Mouse (Mus musculus) neural tube, embryonic 15.5 days (tissue): ENCODE measurements around the gene Psmd9. TPM values are rescaled to one million over a fixed set of nuclear protein-coding genes. Genes with fewer than 3 reads are reported as not detected.
A peak's percentile ranks its signal among the peaks of the same experiment; 100 is the strongest.

Source experiments
- ATAC-seq: fragments of 200-750 bp; cut with Nextera tagmentation; 2 replicates; pipeline ENCODE4 v1.8.0; 2017; ENCODE audit warnings: mild to moderate bottlenecking, moderate TSS enrichment, moderate library complexity; ENCODE audit not compliant: low FRiP score
- H3K27ac ChIP-seq: fragments of 300-500 bp; sonication (generic); replicated peaks from 2 replicates; pipeline ENCODE4 v1.5.1; 2015; ENCODE audit warnings: mild to moderate bottlenecking, inconsistent platforms
- H3K27me3 ChIP-seq: fragments of 300-500 bp; sonication (generic); replicated peaks from 2 replicates; pipeline ENCODE4 v1.6.1; 2015; ENCODE audit warnings: inconsistent platforms
- H3K36me3 ChIP-seq: fragments of 300-500 bp; sonication (generic); 2 replicates; pipeline ENCODE4 v1.6.1; 2015; ENCODE audit warnings: inconsistent platforms
- H3K4me1 ChIP-seq: fragments of 300-500 bp; sonication (generic); 2 replicates; pipeline ENCODE4 v1.6.1; 2015; ENCODE audit warnings: inconsistent platforms
- H3K4me2 ChIP-seq: fragments of 300-500 bp; sonication (generic); 2 replicates; pipeline ENCODE4 v1.6.1; 2015; ENCODE audit warnings: inconsistent platforms, mild to moderate bottlenecking, moderate library complexity
- H3K4me3 ChIP-seq: fragments of 300-500 bp; sonication (generic); replicated peaks from 2 replicates; pipeline ENCODE4 v1.5.1; 2015; ENCODE audit warnings: mild to moderate bottlenecking, inconsistent platforms
- H3K9ac ChIP-seq: fragments of 300-500 bp; sonication (generic); replicated peaks from 2 replicates; pipeline ENCODE4 v1.6.1; 2015; ENCODE audit warnings: mild to moderate bottlenecking, inconsistent platforms
- H3K9me3 ChIP-seq: fragments of 300-500 bp; sonication (generic); replicated peaks from 2 replicates; pipeline ENCODE4 v1.6.1; 2016; ENCODE audit warnings: inconsistent platforms
- WGBS: fragments of 180-500 bp; shearing (Covaris S2); methylation state at CpG from one replicate; pipeline ENCODE4 v1.1.7; 2015; ENCODE audit warnings: mixed read lengths; 5-methylcytosine and 5-hydroxymethylcytosine counted together
- polyA plus RNA-seq: library from polyadenylated mRNA; unstranded; fragments of >200 nt; fragmentation: Nextera tagmentation; extraction: Ambion mirVana; gene quantifications from 2 replicates; pipeline ENCODE4 v1.2.1, GENCODE M21; 2015

Psmd9 gene
- polyA plus RNA-seq, 1 experiment from 2014 or later: 81.1 TPM

DNA sequence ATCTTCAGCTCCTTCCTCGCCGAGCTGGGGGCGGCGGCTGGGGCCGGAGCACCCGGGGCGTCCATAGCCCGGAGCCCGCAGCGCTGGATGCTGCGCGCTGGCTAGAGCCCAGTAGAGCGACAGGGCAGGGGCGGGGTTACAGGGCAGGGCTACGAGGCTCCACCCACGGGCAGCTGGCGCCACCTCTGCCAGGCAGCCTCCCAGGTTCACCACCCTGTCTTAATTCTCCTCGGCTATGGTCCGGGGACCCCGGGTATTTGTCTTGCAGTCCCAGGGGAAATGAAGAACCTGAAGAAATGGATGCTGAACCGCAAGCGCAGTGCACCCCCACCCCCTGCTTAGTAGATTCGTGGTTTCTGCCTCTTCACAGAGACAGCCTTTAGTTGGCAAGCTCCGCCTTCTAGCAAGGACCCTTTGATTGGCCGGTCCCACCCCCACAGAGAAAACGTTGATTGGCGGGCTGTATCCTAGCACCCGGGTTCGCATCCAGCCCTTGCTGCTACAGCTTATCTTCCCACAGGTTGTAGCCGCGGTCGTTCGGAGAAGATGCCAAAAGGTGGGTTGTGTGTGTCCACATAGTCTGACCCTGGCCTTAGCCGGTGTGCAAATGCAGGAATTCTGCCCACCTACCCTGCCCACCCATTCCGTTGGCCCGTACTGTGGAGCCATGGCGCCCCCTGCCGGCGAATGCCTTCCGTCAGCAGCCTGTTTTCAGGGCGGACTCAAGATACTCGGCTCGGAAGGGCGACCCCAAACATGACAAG, 36.7 kb upstream of the Psmd9 start, which contains the start of gene Rhof:
Gene Rhof, minus strand, starts transcription at position 385 of the 764 bp plus-strand sequence.
- Histone ChIP-seq H3K9me3 (no peaks in the 10 kb centered on the region), H3K27me3 (no peaks in the 10 kb centered on the region), H3K4me3 (peak within 1 kb of the TSS; percentile 45), H3K36me3 (0 out of 2 replicates have a peak, but pooled peaks cover 5% of the 10 kb centered on the region), H3K4me2 (peak within 1 kb of the TSS; percentile 91), H3K4me1 (peaks cover 67% of the 10 kb centered on the region), H3K9ac (peak within 1 kb of the TSS; percentile 54), H3K27ac (peak within 1 kb of the TSS; percentile 97)
- peak; percentile 43 for ATAC-seq
- 3% methylated on average over 44 of the region's 44 CpGs for WGBS

GRCm38 (mm10) chr5:123133083-123133783, 36.0 kb upstream of the Psmd9 start:
- 18% methylated on average over 18 of the region's 18 CpGs for WGBS
- Histone ChIP-seq H3K27me3 (no peaks in the 10 kb centered on the region), H3K27ac (peak overlapping the region; percentile 97), H3K4me1 (peaks cover 71% of the 10 kb centered on the region), H3K9ac (no peak overlapping the region), H3K9me3 (no peaks in the 10 kb centered on the region), H3K4me2 (peak overlapping the region; percentile 91), H3K4me3 (peak overlapping the region; percentile 45; the same call in 1 of the 2 replicates), H3K36me3 (0 out of 2 replicates have a peak, but pooled peaks cover 5% of the 10 kb centered on the region)
- no peak for ATAC-seq

DNA sequence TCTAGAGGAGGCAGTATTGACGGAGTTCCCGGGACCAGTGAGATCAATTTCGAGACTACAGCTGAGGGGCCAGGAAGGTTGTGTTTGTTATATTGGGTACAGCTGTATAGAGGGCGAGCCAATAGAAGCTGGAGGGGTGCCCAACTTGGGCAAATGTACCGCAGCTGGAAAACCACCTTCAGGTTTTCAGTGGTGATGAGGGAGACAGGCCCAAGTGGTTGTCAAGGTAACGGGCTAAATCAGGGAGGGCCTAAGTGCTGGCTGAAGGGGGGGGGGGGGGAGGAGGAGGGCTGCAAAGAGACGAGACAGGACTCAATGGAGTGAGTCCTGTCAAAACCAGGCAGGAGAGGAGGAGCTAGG, 35.4 kb upstream of the Psmd9 start:
- H3K27me3 ChIP-seq: no peaks in the 10 kb centered on the region
- WGBS: 12% methylated on average over 7 of the region's 7 CpGs
- H3K9me3 ChIP-seq: no peaks in the 10 kb centered on the region
- H3K4me1 ChIP-seq: peaks cover 68% of the 10 kb centered on the region
- H3K4me3 ChIP-seq: peak overlapping the region; percentile 45; the same call in 1 of the 2 replicates
- peak overlapping the region; percentile 91 for H3K4me2 ChIP-seq
- peak overlapping the region; percentile 97 for H3K27ac ChIP-seq
- no peak overlapping the region for H3K9ac ChIP-seq
- 0 out of 2 replicates have a peak, but pooled peaks cover 5% of the 10 kb centered on the region for H3K36me3 ChIP-seq
- ATAC-seq: no peak

DNA sequence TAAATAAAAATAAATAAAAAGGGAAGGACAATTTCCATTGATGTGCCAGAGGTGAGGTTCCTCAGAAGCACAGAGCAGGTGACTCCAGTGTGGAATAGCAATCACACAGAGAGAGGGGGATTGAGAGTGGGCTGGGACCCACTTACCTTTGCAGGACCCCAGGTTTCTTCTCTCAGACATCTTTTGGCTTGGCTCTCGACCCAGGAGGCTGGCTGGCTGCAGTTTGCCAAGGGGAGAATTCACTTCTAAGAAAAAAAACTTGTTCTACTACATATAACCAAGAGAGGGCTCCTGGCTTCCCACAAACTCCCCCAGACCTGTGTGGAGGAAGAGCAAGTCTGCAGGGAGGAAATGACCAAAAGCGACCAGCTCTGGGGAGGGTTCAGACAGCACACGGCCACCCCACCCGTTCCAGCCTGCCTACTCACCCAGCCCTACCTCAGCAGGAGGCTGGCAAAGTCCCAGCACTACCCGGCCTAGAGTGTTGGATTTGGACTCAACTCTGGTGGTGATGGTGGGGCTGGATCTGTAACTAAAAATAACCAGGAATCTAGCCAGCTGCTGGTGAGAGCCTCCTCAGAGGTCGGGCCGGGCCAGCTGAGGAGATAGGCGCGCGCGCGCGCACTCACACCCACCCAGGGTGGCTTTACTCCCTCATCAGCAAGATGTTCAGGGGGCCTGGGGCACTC, 34.9 kb upstream of the Psmd9 start:
- Histone ChIP-seq H3K9me3 (no peaks in the 10 kb centered on the region), H3K27ac (peak overlapping the region; percentile 97), H3K27me3 (no peaks in the 10 kb centered on the region), H3K4me3 (peak overlapping the region; percentile 69), H3K36me3 (0 out of 2 replicates have a peak, but pooled peaks cover 5% of the 10 kb centered on the region), H3K4me1 (peaks cover 68% of the 10 kb centered on the region), H3K4me2 (peak overlapping the region; percentile 91), H3K9ac (peak overlapping the region; percentile 99)
- no peak for ATAC-seq
- WGBS: 11% methylated on average over 13 of the region's 13 CpGs

DNA sequence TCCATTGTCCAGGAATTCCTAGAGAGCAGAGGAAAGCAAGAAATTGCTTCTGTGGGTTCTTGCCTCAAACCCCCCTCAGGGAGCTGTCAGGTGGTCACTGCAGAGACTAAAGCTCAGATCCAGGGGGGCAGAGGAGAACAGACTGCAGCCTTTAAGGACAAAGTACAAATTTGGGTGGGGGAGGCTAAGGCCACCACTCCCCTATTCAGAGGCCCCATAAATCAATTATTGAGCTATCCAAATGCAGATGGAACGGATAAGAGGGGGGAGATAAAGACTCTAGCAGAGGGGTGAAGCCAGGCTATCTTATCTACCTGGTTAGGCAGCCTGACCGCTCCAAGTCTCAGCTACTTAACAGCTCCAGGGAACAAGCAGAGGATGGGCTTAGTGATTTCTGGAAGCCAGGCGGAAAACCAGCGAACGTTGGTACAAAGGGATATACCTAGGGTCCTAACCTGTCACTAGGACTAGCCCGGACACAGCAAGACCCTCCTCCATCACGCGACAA, 34.3 kb upstream of the Psmd9 start:
- Histone ChIP-seq H3K9ac (peak overlapping the region; percentile 99), H3K4me1 (peaks cover 68% of the 10 kb centered on the region), H3K9me3 (no peaks in the 10 kb centered on the region), H3K27me3 (no peaks in the 10 kb centered on the region), H3K36me3 (0 out of 2 replicates have a peak, but pooled peaks cover 2% of the 10 kb centered on the region), H3K4me3 (peak overlapping the region; percentile 69), H3K27ac (peak overlapping the region; percentile 97), H3K4me2 (peak overlapping the region; percentile 91)
- 6% methylated on average over 8 of the region's 8 CpGs for WGBS
- no peak for ATAC-seq

DNA sequence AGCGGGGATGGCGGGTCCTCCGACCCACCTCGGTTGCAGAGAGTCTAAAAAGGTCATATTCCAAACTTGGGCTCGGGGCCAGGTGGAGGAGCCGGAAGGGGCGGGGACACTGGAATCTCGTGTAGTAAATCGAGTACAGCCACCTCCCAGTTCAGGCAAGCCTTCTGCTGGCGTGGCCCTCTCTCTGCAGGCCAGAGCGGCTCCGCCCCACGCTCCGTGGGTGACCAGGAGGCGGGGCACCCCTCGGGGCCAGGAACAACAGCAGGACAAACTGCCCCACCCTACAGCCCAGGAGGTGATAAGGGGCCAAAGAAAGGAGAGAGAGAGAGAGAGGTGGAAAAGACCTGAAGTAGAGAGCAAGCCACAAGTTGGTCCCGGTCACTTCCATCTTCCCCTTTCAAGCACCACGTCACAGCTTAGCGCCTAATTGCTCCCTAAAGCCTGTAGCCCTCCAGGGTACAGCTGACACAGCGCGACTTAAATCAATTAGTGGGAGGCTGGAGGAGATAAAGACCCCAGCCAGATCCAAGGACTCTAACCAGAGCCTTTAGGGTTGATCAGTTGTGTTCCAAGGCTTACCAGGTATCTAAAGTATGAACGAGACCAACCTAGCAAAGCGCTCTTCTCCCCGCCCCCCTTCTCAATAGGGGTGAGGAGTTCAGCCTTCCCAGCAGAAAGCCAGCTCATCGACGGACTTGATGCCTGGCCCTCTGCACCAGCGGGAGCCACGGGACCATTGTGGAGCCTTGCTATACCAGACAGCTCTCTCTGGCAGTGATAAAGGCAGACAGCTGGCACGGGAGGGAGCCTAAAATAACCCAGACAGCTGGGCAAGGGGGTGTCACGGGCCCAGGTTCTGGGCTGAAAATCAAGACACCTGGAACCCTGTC, 33.5 kb upstream of the Psmd9 start:
- 0 out of 2 replicates have a peak, but pooled peaks cover 2% of the 10 kb centered on the region for H3K36me3 ChIP-seq
- H3K4me1 ChIP-seq: peaks cover 68% of the 10 kb centered on the region
- WGBS: 2% methylated on average over 30 of the region's 30 CpGs
- H3K9me3 ChIP-seq: no peaks in the 10 kb centered on the region
- peak overlapping the region; percentile 91 for H3K4me2 ChIP-seq
- H3K27ac ChIP-seq: peak overlapping the region; percentile 97
- H3K9ac ChIP-seq: peak overlapping the region; percentile 99
- H3K27me3 ChIP-seq: no peaks in the 10 kb centered on the region
- no peak for ATAC-seq
- H3K4me3 ChIP-seq: peak overlapping the region; percentile 69

DNA sequence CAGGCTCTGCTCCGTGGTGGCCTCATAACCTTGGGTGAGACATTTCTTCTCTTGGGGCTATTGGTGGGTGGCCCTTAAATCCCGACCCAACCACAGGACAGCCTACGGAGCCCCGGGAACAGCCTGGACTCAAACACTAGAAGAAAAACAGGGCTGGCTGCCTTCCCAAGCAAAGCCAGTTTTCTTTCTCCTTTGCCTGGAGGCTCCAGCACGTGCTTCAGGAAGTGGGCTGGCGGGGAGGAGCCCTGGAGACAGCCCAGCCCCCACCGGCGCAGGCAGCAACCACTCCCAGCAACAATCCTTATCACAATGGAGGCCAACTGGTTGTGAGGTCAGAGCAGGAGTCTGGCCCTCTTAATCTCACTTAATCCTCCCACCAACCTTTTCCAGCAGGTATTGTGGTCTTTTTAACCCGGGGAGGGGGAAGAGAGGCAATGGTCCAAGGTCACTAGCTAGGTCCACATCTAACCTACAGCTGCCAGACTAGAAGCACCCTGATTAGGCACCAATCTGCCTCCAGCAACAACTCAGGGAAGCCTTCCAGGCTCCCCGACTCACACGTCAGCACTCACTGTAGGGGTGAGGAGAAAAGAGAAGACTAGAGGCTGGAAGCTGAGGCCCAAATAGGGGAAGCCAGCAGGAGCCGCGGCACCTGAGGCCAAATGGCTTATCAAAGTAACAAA, 32.7 kb upstream of the Psmd9 start:
- no peak for ATAC-seq
- H3K9me3 ChIP-seq: no peaks in the 10 kb centered on the region
- H3K4me3 ChIP-seq: peak overlapping the region; percentile 69
- H3K9ac ChIP-seq: peak overlapping the region; percentile 99
- peak overlapping the region; percentile 91 for H3K4me2 ChIP-seq
- H3K27me3 ChIP-seq: no peaks in the 10 kb centered on the region
- 0 out of 2 replicates have a peak, but pooled peaks cover 2% of the 10 kb centered on the region for H3K36me3 ChIP-seq
- WGBS: 0% methylated on average over 13 of the region's 13 CpGs
- H3K4me1 ChIP-seq: peaks cover 63% of the 10 kb centered on the region
- peak overlapping the region; percentile 97 for H3K27ac ChIP-seq

- no peak for ATAC-seq
- Histone ChIP-seq H3K4me3 (peak overlapping the region; percentile 69), H3K9me3 (no peaks in the 10 kb centered on the region), H3K27ac (peak overlapping the region; percentile 97), H3K36me3 (0 out of 2 replicates have a peak, but pooled peaks cover 2% of the 10 kb centered on the region), H3K4me1 (peaks cover 56% of the 10 kb centered on the region), H3K27me3 (no peaks in the 10 kb centered on the region), H3K4me2 (peak overlapping the region; percentile 91), H3K9ac (peak overlapping the region; percentile 99)
- WGBS: 1% methylated on average over 20 of the region's 20 CpGs
These were observed 31.9 kb upstream of the Psmd9 start for GRCm38 (mm10) chr5:123137044-123137909.

- WGBS: 0% methylated on average over 6 of the region's 6 CpGs
- 0 out of 2 replicates have a peak, but pooled peaks cover 2% of the 10 kb centered on the region for H3K36me3 ChIP-seq
- peak overlapping the region; percentile 99 for H3K9ac ChIP-seq
These were observed 31.3 kb upstream of the Psmd9 start for GRCm38 (mm10) chr5:123137910-123138229.

More at GRCm38 (mm10) chr5:123137910-123138229, 31.3 kb upstream of the Psmd9 start:
- Histone ChIP-seq H3K27ac (peak overlapping the region; percentile 97), H3K4me3 (peak overlapping the region; percentile 69), H3K4me1 (peaks cover 50% of the 10 kb centered on the region), H3K4me2 (peak overlapping the region; percentile 91), H3K9me3 (no peaks in the 10 kb centered on the region), H3K27me3 (no peaks in the 10 kb centered on the region)
- ATAC-seq: no peak
